Mouse (Mus musculus) embryonic facial prominence, embryonic 10.5 days (tissue): ENCODE data around the gene Rsg1. TPM values are rescaled to one million over a fixed set of nuclear protein-coding genes. Genes with fewer than 3 reads are reported as not detected.

Experiments
- DNase-seq: peaks from one replicate; pipeline ENCODE4 v3.0.0-alpha.2; 2017; ENCODE audit warnings: low spot score
- H3K27ac ChIP-seq: fragments of 300-500 bp; sonication (generic); replicated peaks from 2 replicates; pipeline ENCODE4 v1.5.1; 2016; ENCODE audit warnings: mild to moderate bottlenecking
- H3K27me3 ChIP-seq: fragments of 300-500 bp; sonication (generic); replicated peaks from 2 replicates; pipeline ENCODE4 v1.6.1; 2016; ENCODE audit warnings: low read depth, mild to moderate bottlenecking; ENCODE audit not compliant: poor library complexity, severe bottlenecking
- H3K36me3 ChIP-seq: fragments of 300-500 bp; sonication (generic); replicated peaks from 2 replicates; pipeline ENCODE4 v1.6.1; 2016; ENCODE audit warnings: mild to moderate bottlenecking, moderate library complexity
- H3K4me1 ChIP-seq: fragments of 300-500 bp; sonication (generic); 2 replicates; pipeline ENCODE4 v1.6.1; 2016
- H3K4me3 ChIP-seq: fragments of 300-500 bp; sonication (generic); 2 replicates; pipeline ENCODE4 v1.5.1; 2016; ENCODE audit warnings: mild to moderate bottlenecking, moderate library complexity
- H3K9me3 ChIP-seq: fragments of 300-500 bp; sonication (generic); 2 replicates; pipeline ENCODE4 v1.6.1; 2016; ENCODE audit warnings: mild to moderate bottlenecking
- WGBS: fragments of 180-500 bp; shearing (Covaris S2); methylation state at CpG from one replicate; pipeline ENCODE4 v1.1.7; 2016; 5-methylcytosine and 5-hydroxymethylcytosine counted together
- polyA plus RNA-seq: library from polyadenylated mRNA; unstranded; fragments of >200 nt; fragmentation: Nextera tagmentation; extraction: Ambion mirVana; gene quantifications from 2 replicates; pipeline ENCODE4 v1.2.1, GENCODE M21; 2016

The Rsg1 gene
- polyA plus RNA-seq, 1 experiment from 2014 or later: 8.5 TPM

- peaks cover 42% of the 10 kb centered on the region for H3K27me3 ChIP-seq
- H3K9me3 ChIP-seq: no peaks in the 10 kb centered on the region; the same call in 1 of the 2 replicates
- H3K4me3 ChIP-seq: no peak overlapping the region; the same call in 1 of the 2 replicates
- H3K27ac ChIP-seq: peak overlapping the region; percentile 40; the same call in 1 of the 2 replicates
- no peak for DNase-seq
- H3K36me3 ChIP-seq: no peaks in the 10 kb centered on the region
- peaks cover 37% of the 10 kb centered on the region for H3K4me1 ChIP-seq
- WGBS: 76% methylated on average over 6 of the region's 6 CpGs
Observed at GRCm38 (mm10) chr4:141271721-141272120, 58.0 kb downstream of the Rsg1 start.

- H3K27me3 ChIP-seq: peaks cover 51% of the 10 kb centered on the region
- H3K4me1 ChIP-seq: peaks cover 47% of the 10 kb centered on the region
- DNase-seq: no peak
- no peaks in the 10 kb centered on the region; the same call in 1 of the 2 replicates for H3K9me3 ChIP-seq
- peak overlapping the region; percentile 43 for H3K4me3 ChIP-seq
- peak overlapping the region; percentile 24; the same call in 1 of the 2 replicates for H3K27ac ChIP-seq
- no peaks in the 10 kb centered on the region for H3K36me3 ChIP-seq
- 13% methylated on average over 14 of the region's 14 CpGs for WGBS
Observed at GRCm38 (mm10) chr4:141272878-141273277, 59.1 kb downstream of the Rsg1 start.

GRCm38 (mm10) chr4:141273296-141273695 lies 59.5 kb downstream of the Rsg1 start:
- H3K36me3 ChIP-seq: no peaks in the 10 kb centered on the region
- H3K4me3 ChIP-seq: peak overlapping the region; percentile 43
- 20% methylated on average over 12 of the region's 12 CpGs for WGBS
- no peaks in the 10 kb centered on the region; the same call in 1 of the 2 replicates for H3K9me3 ChIP-seq
- H3K27me3 ChIP-seq: peaks cover 55% of the 10 kb centered on the region
- H3K27ac ChIP-seq: peak overlapping the region; percentile 24; the same call in 1 of the 2 replicates
- peak; percentile 92 for DNase-seq
- H3K4me1 ChIP-seq: peaks cover 51% of the 10 kb centered on the region

- Histone ChIP-seq H3K4me3 (0 out of 2 replicates have a peak overlapping the region, but pooled peaks have one; percentile 11), H3K4me1 (peaks cover 63% of the 10 kb centered on the region), H3K27me3 (peaks cover 55% of the 10 kb centered on the region), H3K27ac (peak overlapping the region; percentile 68), H3K9me3 (no peaks in the 10 kb centered on the region), H3K36me3 (no peaks in the 10 kb centered on the region)
- 38% methylated on average over 23 of the region's 23 CpGs for WGBS
- DNase-seq: no peak
Observed at GRCm38 (mm10) chr4:141274485-141275341, 61.0 kb downstream of the Rsg1 start.

Other genes with a start within 250 kb of the Rsg1 start
- 42.4 and 43.2 TPM in 2 replicates for gene Atp13a2, start 227.1 kb upstream of the Rsg1 start, polyA plus RNA-seq
- gene Mfap2, start 203.5 kb upstream of the Rsg1 start, polyA plus RNA-seq: 399 and 480 TPM in 2 replicates
- gene Crocc, start 153.4 kb upstream of the Rsg1 start, polyA plus RNA-seq: 11.0 and 11.3 TPM in 2 replicates
- gene Necap2, start 135.6 kb upstream of the Rsg1 start, polyA plus RNA-seq: 65.6 and 69.4 TPM in 2 replicates
- 0.05 and 0.11 TPM in 2 replicates for gene Spata21, start 125.6 kb upstream of the Rsg1 start, polyA plus RNA-seq
- gene Szrd1, start 74.2 kb upstream of the Rsg1 start, polyA plus RNA-seq: 37.4 and 39.0 TPM in 2 replicates
- 29.3 and 30.6 TPM in 2 replicates for gene Fbxo42, start 66.0 kb upstream of the Rsg1 start, polyA plus RNA-seq
- gene Arhgef19, start 25.5 kb downstream of the Rsg1 start, polyA plus RNA-seq: 6.1 and 8.7 TPM in 2 replicates
- gene Epha2, start 87.3 kb downstream of the Rsg1 start, polyA plus RNA-seq: 2.4 and 3.0 TPM in 2 replicates
- gene Fam131c, start 154.3 kb downstream of the Rsg1 start, polyA plus RNA-seq: 0.28 and 0.44 TPM in 2 replicates
- 0.21 and 0.37 TPM in 2 replicates for gene Clcnka, start 184.8 kb downstream of the Rsg1 start, polyA plus RNA-seq
- 0.15 TPM in 1 of 2 replicates, not detected in the other for gene Clcnkb, start 202.1 kb downstream of the Rsg1 start, polyA plus RNA-seq
- 0.15 TPM in 1 of 2 replicates, not detected in the other for gene Hspb7, start 206.8 kb downstream of the Rsg1 start, polyA plus RNA-seq
- not detected in 2 replicates for gene Srarp, start 222.1 kb downstream of the Rsg1 start, polyA plus RNA-seq
- gene Zbtb17, start 230.7 kb downstream of the Rsg1 start, polyA plus RNA-seq: 59.6 and 62.3 TPM in 2 replicates